Mouse (Mus musculus) liver, adult 2 months (tissue): ENCODE data around the gene Coro6. TPM values are rescaled to one million over a fixed set of nuclear protein-coding genes. Genes with fewer than 3 reads are reported as not detected.

ENCODE experiments used
- DNase-seq: peaks from one replicate; pipeline ENCODE4 v3.0.0-alpha.2; 2011; ENCODE audit warnings: low read depth, low spot score; ENCODE audit errors: extremely low read depth
- H3K27ac ChIP-seq: fragments of 200-500 bp; replicated peaks from 2 replicates; pipeline ENCODE4 v1.5.1; 2012; ENCODE audit warnings: low read depth, mild to moderate bottlenecking, control low read depth, inconsistent platforms, low read length; ENCODE audit not compliant: insufficient read depth
- H3K27me3 ChIP-seq: fragments of 200-500 bp; 2 replicates; pipeline ENCODE4 v1.6.1; 2012; ENCODE audit warnings: mild to moderate bottlenecking, moderate library complexity, low read length, inconsistent platforms; ENCODE audit not compliant: control insufficient read depth, insufficient read depth
- H3K36me3 ChIP-seq: fragments of 200-500 bp; 2 replicates; pipeline ENCODE4 v1.6.1; 2012; ENCODE audit warnings: low read length, inconsistent platforms; ENCODE audit not compliant: control insufficient read depth, insufficient read depth
- H3K4me1 ChIP-seq: fragments of 200-500 bp; 2 replicates; pipeline ENCODE4 v1.6.1; 2011; ENCODE audit warnings: low read length; ENCODE audit not compliant: control insufficient read depth, insufficient read depth
- H3K4me3 ChIP-seq: fragments of 200-500 bp; 2 replicates; pipeline ENCODE4 v1.5.1; 2011; ENCODE audit warnings: low read depth, mild to moderate bottlenecking, control low read depth, low read length, moderate library complexity; ENCODE audit not compliant: insufficient read depth
- H3K79me2 ChIP-seq: fragments of 200-500 bp; 2 replicates; pipeline ENCODE4 v1.6.1; 2012; ENCODE audit warnings: inconsistent platforms, mild to moderate bottlenecking, low read length, moderate library complexity; ENCODE audit not compliant: control insufficient read depth, insufficient read depth
- H3K9ac ChIP-seq: fragments of 200-500 bp; 2 replicates; pipeline ENCODE4 v1.6.1; 2012; ENCODE audit warnings: low read depth, mild to moderate bottlenecking, control low read depth, inconsistent platforms, low read length
- CTCF ChIP-seq: fragments of 200-500 bp; IDR thresholded peaks from 2 replicates; pipeline ENCODE4 v1.5.1; 2011; ENCODE audit warnings: low read depth, low read length, control low read depth
- POLR2A ChIP-seq: fragments of 200-500 bp; IDR thresholded peaks from 2 replicates; pipeline ENCODE4 v1.6.1; 2011; ENCODE audit warnings: low read length, control low read depth; ENCODE audit not compliant: insufficient read depth; ENCODE audit errors: extremely low read depth
- WGBS: fragments of 180-500 bp; shearing (Covaris S2); methylation state at CpG from one replicate; pipeline ENCODE4 v1.1.7; 2018; 5-methylcytosine and 5-hydroxymethylcytosine counted together
- polyA plus RNA-seq: library from polyadenylated mRNA; depleted of rRNA; stranded (reverse); fragments of >200 nt; gene quantifications from 2 replicates; pipeline ENCODE4 v1.2.3, GENCODE M21; 2012; rRNA removed
- total RNA-seq: library from RNA; depleted of rRNA; stranded (reverse); fragments of >200 nt; gene quantifications from 2 replicates; pipeline ENCODE4 v1.2.3, GENCODE M21; 2014; rRNA removed

Coro6 gene
- total RNA-seq (0.07 and 0.09 TPM in 2 replicates), polyA plus RNA-seq (0.16 and 0.19 TPM in 2 replicates)

- DNase-seq = peak; percentile 45
- Histone ChIP-seq H3K27me3 (peaks cover 3% of the 10 kb centered on the region; the same call in 1 of the 2 replicates), H3K79me2 (no peaks in the 10 kb centered on the region)
Measured at GRCm38 (mm10) chr11:77462283-77463100, at the start of gene Coro6. Gene Coro6 (plus strand): TSS chr11:77462411.

GRCm38 (mm10) chr11:77414141-77414839 lies 47.9 kb upstream of the Coro6 start:
- no peak for TF ChIP-seq POLR2A
- TF ChIP-seq CTCF = no peak
- peak; percentile 44 for DNase-seq
- WGBS = 92% methylated on average over 2 of the region's 2 CpGs
- H3K27ac ChIP-seq = no peak overlapping the region
- H3K9ac ChIP-seq = no peak overlapping the region
- H3K79me2 ChIP-seq = no peaks in the 10 kb centered on the region; the same call in 1 of the 2 replicates
- H3K36me3 ChIP-seq = peaks cover 4% of the 10 kb centered on the region
- peaks cover 6% of the 10 kb centered on the region; the same call in 1 of the 2 replicates for H3K4me1 ChIP-seq
- no peak overlapping the region for H3K4me3 ChIP-seq
- no peaks in the 10 kb centered on the region for H3K27me3 ChIP-seq

More at GRCm38 (mm10) chr11:77462283-77463100, at the start of gene Coro6:
- Histone ChIP-seq H3K27ac (no peak within 1 kb of the TSS), H3K36me3 (no peaks in the 10 kb centered on the region), H3K4me3 (peak within 1 kb of the TSS; percentile 68), H3K9ac (peak within 1 kb of the TSS; percentile 58), H3K4me1 (peaks cover 6% of the 10 kb centered on the region; the same call in 1 of the 2 replicates)
- TF ChIP-seq POLR2A (no peak), CTCF (no peak)
- 2% methylated on average over 72 of the region's 73 CpGs for WGBS

DNA sequence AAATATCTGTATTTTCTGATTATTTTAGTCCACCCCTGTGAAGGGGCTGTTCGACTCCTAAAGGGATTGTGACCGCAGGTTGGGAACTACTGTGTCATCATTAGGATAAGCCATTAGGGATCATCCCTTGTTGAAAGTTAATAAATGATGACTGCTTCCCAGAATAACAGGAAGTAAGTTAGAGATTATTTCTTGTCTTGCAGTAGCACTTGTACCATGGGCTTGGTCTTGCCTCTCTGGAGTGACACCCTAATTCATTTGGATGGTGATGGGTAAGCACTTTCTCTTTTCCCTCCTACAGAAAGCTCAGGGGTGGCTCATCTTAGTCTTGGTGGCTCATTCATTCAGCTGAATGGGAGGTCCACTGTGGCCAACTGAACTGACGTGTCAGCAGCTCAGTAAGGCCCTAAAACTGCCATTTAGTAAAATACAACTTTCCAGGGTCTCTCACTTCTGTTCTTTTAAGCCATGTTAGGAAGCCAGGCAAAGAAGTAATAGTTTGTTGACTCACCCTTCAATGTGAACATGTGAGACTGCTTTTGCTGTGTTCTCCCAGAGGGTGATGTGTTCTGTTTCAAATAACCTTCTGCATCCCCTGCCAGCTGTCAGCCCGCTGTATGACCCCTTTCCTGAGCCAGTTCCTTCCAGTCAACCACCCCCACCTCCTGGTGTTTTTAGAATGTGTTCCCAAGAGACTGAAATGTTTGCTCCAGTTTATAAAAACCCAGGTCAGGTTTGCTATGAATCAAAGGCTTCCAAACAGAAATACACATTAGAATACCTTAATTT lies 45.8 kb upstream of the Coro6 start:
- WGBS = 76% methylated on average over 4 of the region's 4 CpGs
- DNase-seq = no peak
- peak overlapping the region; percentile 48; the same call in 1 of the 2 replicates for H3K27ac ChIP-seq

DNA sequence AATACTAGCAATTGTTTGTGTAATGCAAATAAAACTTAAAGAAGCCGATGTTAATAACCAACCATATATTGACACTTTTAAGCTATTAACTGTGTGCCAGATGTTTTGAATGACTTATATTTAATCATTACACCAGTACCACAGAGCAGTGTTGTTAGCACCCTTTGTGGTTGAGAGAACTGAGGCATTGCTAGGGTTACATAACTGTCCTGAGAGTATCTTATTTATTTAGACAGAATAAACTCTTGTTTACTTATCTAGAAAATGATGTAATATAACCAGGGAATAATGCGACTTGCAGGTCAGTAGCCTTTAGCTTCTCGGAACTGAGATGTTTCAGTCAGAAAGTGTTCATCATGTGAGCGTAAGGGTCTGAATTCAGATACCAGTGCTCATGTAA lies 44.2 kb upstream of the Coro6 start:
- 24% methylated on average over 4 of the region's 4 CpGs for WGBS
- Histone ChIP-seq H3K79me2 (no peaks in the 10 kb centered on the region; the same call in 1 of the 2 replicates), H3K4me1 (peaks cover 6% of the 10 kb centered on the region; the same call in 1 of the 2 replicates), H3K36me3 (peaks cover 20% of the 10 kb centered on the region), H3K27ac (peak overlapping the region; percentile 55; the same call in 1 of the 2 replicates), H3K27me3 (no peaks in the 10 kb centered on the region), H3K9ac (no peak overlapping the region), H3K4me3 (no peak overlapping the region)
- TF ChIP-seq CTCF (no peak), POLR2A (no peak)
- DNase-seq = peak; percentile 76

More for the DNA sequence above, 45.8 kb upstream of the Coro6 start:
- Histone ChIP-seq H3K9ac (no peak overlapping the region), H3K27me3 (no peaks in the 10 kb centered on the region), H3K4me1 (peaks cover 6% of the 10 kb centered on the region; the same call in 1 of the 2 replicates), H3K79me2 (no peaks in the 10 kb centered on the region; the same call in 1 of the 2 replicates), H3K36me3 (peaks cover 8% of the 10 kb centered on the region), H3K4me3 (no peak overlapping the region)
- no peak for TF ChIP-seq POLR2A
- no peak for TF ChIP-seq CTCF

DNA sequence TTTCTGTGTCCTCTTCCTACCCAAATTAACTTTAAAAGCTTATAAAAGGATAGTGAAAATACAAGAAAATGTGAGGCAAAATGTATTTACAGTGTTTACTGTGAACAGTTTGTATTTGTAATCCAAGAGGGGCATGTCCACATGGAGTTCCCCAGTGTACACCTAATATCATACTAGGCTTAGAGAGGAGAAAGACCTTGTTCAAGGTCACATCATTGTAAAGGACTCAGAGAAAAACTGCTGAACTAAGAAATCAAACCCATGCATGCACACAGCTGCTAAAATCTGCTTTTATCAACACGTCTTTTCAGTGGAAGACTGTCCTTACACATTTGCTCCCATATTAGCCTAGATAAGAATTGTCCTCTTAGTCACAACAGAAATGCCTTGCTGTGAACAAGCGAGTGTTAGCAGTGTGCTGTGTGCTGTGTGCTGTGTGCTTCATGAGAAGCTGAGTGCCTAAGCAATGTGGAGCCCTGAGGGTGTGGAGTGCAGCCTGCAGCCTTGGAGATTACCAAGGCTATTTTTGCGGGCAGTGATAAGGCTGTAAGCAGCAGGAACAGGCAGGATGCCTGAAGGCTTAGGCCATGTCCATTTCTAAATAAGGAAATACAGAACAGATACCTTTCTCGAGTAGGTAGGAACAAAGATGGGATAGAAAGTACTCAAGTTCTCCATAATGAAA lies 38.9 kb upstream of the Coro6 start:
- Histone ChIP-seq H3K4me3 (no peak overlapping the region), H3K9ac (no peak overlapping the region), H3K4me1 (peaks cover 1% of the 10 kb centered on the region; the same call in 1 of the 2 replicates), H3K27ac (no peak overlapping the region), H3K27me3 (no peaks in the 10 kb centered on the region), H3K36me3 (peaks cover 42% of the 10 kb centered on the region), H3K79me2 (no peaks in the 10 kb centered on the region; the same call in 1 of the 2 replicates)
- no peak for DNase-seq
- TF ChIP-seq CTCF = no peak
- TF ChIP-seq POLR2A = no peak
- WGBS = 76% methylated on average over 4 of the region's 4 CpGs
